In genomic region chr11:20594229-20595201, GRCm38 (mm10) we compare ENCODE assay signal across 10 mouse cellular contexts. TPM values are rescaled to one million over a fixed set of nuclear protein-coding genes. Genes with fewer than 3 reads are reported as not detected.
DNase-seq lines count a peak whose midpoint lies in the region; ATAC-seq and TF ChIP-seq lines count a peak whose summit lies in the region.
"Had no signal": no experiment of that assay in that cellular context is flagged by ENCODE, and none has a peak within 500 bp of the region (broad histone marks: within the 10 kb centered on the region; RNA-seq: fewer than 3 reads in every experiment).

No protein-coding gene starts in this region.

- no peaks in the 10 kb centered on the region for H3K9me3 ChIP-seq in heart, embryonic 15.5 days (replicated peaks)
- no peaks in the 10 kb centered on the region for H3K9me3 ChIP-seq in limb, embryonic 14.5 days (ENCODE audit: control insufficient read depth, low read length)
- H3K9me3 ChIP-seq: liver, embryonic 13.5 days; neural tube, embryonic 12.5 days had no signal

- 38% methylated on average over 22 of the region's 22 CpGs for WGBS in heart, embryonic 15.5 days
- 60% methylated on average over 22 of the region's 22 CpGs for WGBS in limb, embryonic 14.5 days

- peaks cover 17% of the 10 kb centered on the region for H3K4me1 ChIP-seq in heart, embryonic 15.5 days (replicated peaks)
- H3K4me1 ChIP-seq in limb, embryonic 14.5 days (ENCODE audit: control insufficient read depth, insufficient read depth, low read length) = peaks cover 10% of the 10 kb centered on the region
- H3K4me1 ChIP-seq: neural tube, embryonic 12.5 days had no signal

- H3K4me2 ChIP-seq in heart, embryonic 15.5 days = peak overlapping the region; percentile 14
- no peak overlapping the region for H3K4me2 ChIP-seq in limb, embryonic 14.5 days (replicated peaks; ENCODE audit: low read depth, low read length, severe bottlenecking)
- H3K4me2 ChIP-seq: liver, embryonic 13.5 days; neural tube, embryonic 12.5 days had no signal

- peak overlapping the region; percentile 75 for H3K27ac ChIP-seq in heart, embryonic 15.5 days
- peak overlapping the region; percentile 58 for H3K27ac ChIP-seq in limb, embryonic 14.5 days (replicated peaks; ENCODE audit: low read depth, low read length)
- H3K27ac ChIP-seq: liver, embryonic 13.5 days; neural tube, embryonic 12.5 days had no signal

- no peak for TF ChIP-seq POLR2A in limb, embryonic 14.5 days (IDR thresholded peaks at IDR 0.05; ENCODE audit: borderline replicate concordance, extremely low read depth, insufficient read depth, insufficient read length)

- peak; percentile 77 for ATAC-seq in heart, embryonic 15.5 days (replicated peaks; ENCODE audit: insufficient number of reproducible peaks, insufficient read depth, low FRiP score, low read depth)
- no peak for ATAC-seq in limb, embryonic 14.5 days (ENCODE audit: low FRiP score, low read depth)

- H3K4me3 ChIP-seq in heart, embryonic 15.5 days = no peak overlapping the region
- H3K4me3 ChIP-seq in limb, embryonic 14.5 days (replicated peaks; ENCODE audit: low read length) = no peak overlapping the region
- H3K4me3 ChIP-seq: liver, embryonic 13.5 days; neural tube, embryonic 12.5 days had no signal

- no peaks in the 10 kb centered on the region for H3K27me3 ChIP-seq in heart, embryonic 15.5 days
- no peaks in the 10 kb centered on the region for H3K27me3 ChIP-seq in limb, embryonic 14.5 days (ENCODE audit: control insufficient read depth, insufficient read depth, low read length)
- H3K27me3 ChIP-seq: liver, embryonic 13.5 days; neural tube, embryonic 12.5 days had no signal

- no peak overlapping the region for H3K9ac ChIP-seq in heart, embryonic 15.5 days
- H3K9ac ChIP-seq in limb, embryonic 14.5 days (ENCODE audit: low read depth, low read length, severe bottlenecking) = peak overlapping the region; percentile 21; the same call in 1 of the 2 replicates
- H3K9ac ChIP-seq: liver, embryonic 13.5 days; neural tube, embryonic 12.5 days had no signal

- peak; percentile 20 for DNase-seq in adrenal gland, postnatal 36 days
- DNase-seq in adrenal gland, postnatal 14 days = no peak
- peak; percentile 42 for DNase-seq in Muller cell, postnatal 12 days (ENCODE audit: inconsistent ontology term)
- DNase-seq in limb, embryonic 14.5 days (ENCODE audit: low spot score) = no peak
- DNase-seq in left cerebral cortex, postnatal 25 days (ENCODE audit: low spot score in 2 of 2) = no peak
- no peak for DNase-seq in urinary bladder, postnatal 10 days (ENCODE audit: low spot score)
- no peak for DNase-seq in ovary, adult 18-20 months (ENCODE audit: low spot score)
- DNase-seq: liver, embryonic 13.5 days had no signal

- intact Hi-C loops in left cerebral cortex, postnatal 25 days (cut with DNase I) = no loop called here

- no peaks in the 10 kb centered on the region for H3K36me3 ChIP-seq in heart, embryonic 15.5 days
- no peaks in the 10 kb centered on the region for H3K36me3 ChIP-seq in limb, embryonic 14.5 days (ENCODE audit: control insufficient read depth, insufficient read depth, low read length)
- H3K36me3 ChIP-seq: liver, embryonic 13.5 days; neural tube, embryonic 12.5 days had no signal

RNA-seq across cellular contexts. Expression of gene Sertad2, which starts 51.5 kb away (rescaled TPM):
- 10 to 100 TPM; 11.1 to 14.2 TPM for total RNA-seq in adrenal gland, postnatal 36 days (2021)
- total RNA-seq in adrenal gland, postnatal 14 days (2021) = 15.7 and 15.9 TPM in 2 replicates
- polyA plus RNA-seq in heart, embryonic 15.5 days (2015; fragmentation: Nextera tagmentation; extraction: Ambion mirVana) = 32.0 and 33.7 TPM in 2 replicates
- 21.1 and 32.2 TPM in 2 replicates for polyA plus RNA-seq in limb, embryonic 14.5 days (2012; rRNA removed)
- 40.1 and 43.1 TPM in 2 replicates for polyA plus RNA-seq in limb, embryonic 14.5 days (2014; fragmentation: Nextera tagmentation; extraction: Ambion mirVana)
- 10 to 100 TPM; 19.2 to 26.7 TPM for total RNA-seq in left cerebral cortex, postnatal 25 days (2021)

Comparison
In these comparisons a context has a peak if more than half of its experiments do, and no peak if none do; other contexts are left out.
1. DNase-seq: peak in adrenal gland, postnatal 36 days (2 of 2) and Muller cell, postnatal 12 days (single experiment); none in adrenal gland, postnatal 14 days (single experiment), limb, embryonic 14.5 days (single experiment), left cerebral cortex, postnatal 25 days (0 of 2), urinary bladder, postnatal 10 days (single experiment) and ovary, adult 18-20 months (single experiment).